Mouse (Mus musculus) neural tube, embryonic 12.5 days (tissue): ENCODE data around the gene Pdk1. TPM values are rescaled to one million over a fixed set of nuclear protein-coding genes. Genes with fewer than 3 reads are reported as not detected.
"Not testable (repeated sequence)": the region's sequence is repeated elsewhere in the genome, so short reads cannot be mapped to it uniquely, and the experiment has no call there.

Experiments used
- ATAC-seq: fragments of 200-750 bp; cut with Nextera tagmentation; 2 replicates; pipeline ENCODE4 v1.8.0; 2017; ENCODE audit warnings: low read depth, mild to moderate bottlenecking, moderate TSS enrichment, moderate library complexity; ENCODE audit not compliant: low FRiP score
- H3K27ac ChIP-seq: fragments of 300-500 bp; sonication (generic); 2 replicates; pipeline ENCODE4 v1.5.1; 2016
- H3K27me3 ChIP-seq: fragments of 300-500 bp; sonication (generic); replicated peaks from 2 replicates; pipeline ENCODE4 v1.6.1; 2016; ENCODE audit warnings: mild to moderate bottlenecking
- H3K36me3 ChIP-seq: fragments of 300-500 bp; sonication (generic); 2 replicates; pipeline ENCODE4 v1.6.1; 2016; ENCODE audit warnings: mild to moderate bottlenecking
- H3K4me1 ChIP-seq: fragments of 300-500 bp; sonication (generic); 2 replicates; pipeline ENCODE4 v1.6.1; 2016
- H3K4me2 ChIP-seq: fragments of 300-500 bp; sonication (generic); replicated peaks from 2 replicates; pipeline ENCODE4 v1.6.1; 2016; ENCODE audit warnings: mild to moderate bottlenecking
- H3K4me3 ChIP-seq: fragments of 300-500 bp; sonication (generic); 2 replicates; pipeline ENCODE4 v1.5.1; 2016
- H3K9ac ChIP-seq: fragments of 300-500 bp; sonication (generic); 2 replicates; pipeline ENCODE4 v1.6.1; 2016; ENCODE audit warnings: mild to moderate bottlenecking
- H3K9me3 ChIP-seq: fragments of 300-500 bp; sonication (generic); 2 replicates; pipeline ENCODE4 v1.6.1; 2016; ENCODE audit warnings: mild to moderate bottlenecking
- WGBS: fragments of 180-500 bp; shearing (Covaris S2); methylation state at CpG from one replicate; pipeline ENCODE4 v1.1.7; 2016; 5-methylcytosine and 5-hydroxymethylcytosine counted together
- polyA plus RNA-seq: library from polyadenylated mRNA; unstranded; fragments of >200 nt; fragmentation: Nextera tagmentation; extraction: Ambion mirVana; gene quantifications from 2 replicates; pipeline ENCODE4 v1.2.1, GENCODE M21; 2016

Pdk1 gene
- polyA plus RNA-seq, 1 experiment from 2014 or later, result 18.2 TPM

GRCm38 (mm10) chr2:71905154-71905553 is 32.1 kb downstream of the Pdk1 start:
- WGBS, result 93% methylated on average over 7 of the region's 7 CpGs
- H3K4me1 ChIP-seq, result no peaks in the 10 kb centered on the region
- H3K27ac ChIP-seq, result no peak overlapping the region
- no peak overlapping the region for H3K4me3 ChIP-seq
- no peaks in the 10 kb centered on the region for H3K27me3 ChIP-seq
- no peaks in the 10 kb centered on the region for H3K36me3 ChIP-seq
- H3K9ac ChIP-seq, result no peak overlapping the region
- no peak overlapping the region for H3K4me2 ChIP-seq
- no peaks in the 10 kb centered on the region for H3K9me3 ChIP-seq
- ATAC-seq, result no peak

DNA sequence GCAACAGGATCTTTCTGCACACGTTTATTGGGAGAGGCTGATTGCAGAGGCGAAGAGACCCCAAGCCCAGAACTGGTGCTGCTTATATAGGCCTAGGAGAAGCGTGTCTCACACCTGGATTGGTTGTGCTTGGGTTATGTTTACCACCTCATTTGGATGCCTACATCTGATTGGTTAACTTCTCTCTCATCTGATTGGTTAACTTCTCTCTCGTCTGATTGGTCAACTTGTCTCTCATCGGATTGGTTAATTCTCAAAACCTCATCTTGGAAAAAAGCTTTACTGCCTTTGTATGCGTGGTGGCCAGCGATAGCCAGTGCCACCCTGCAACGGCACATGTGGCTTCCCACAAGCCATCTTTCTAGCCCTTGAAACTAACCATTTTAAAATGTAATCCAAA is 33.3 kb downstream of the Pdk1 start:
- not testable (repeated sequence) for H3K4me2 ChIP-seq, H3K27me3 ChIP-seq, H3K27ac ChIP-seq, H3K36me3 ChIP-seq, H3K9me3 ChIP-seq, H3K4me1 ChIP-seq, H3K9ac ChIP-seq, ATAC-seq, H3K4me3 ChIP-seq
- 91% methylated on average over 8 of the region's 8 CpGs for WGBS

- H3K36me3 ChIP-seq, result no peaks in the 10 kb centered on the region
- no peak overlapping the region for H3K4me3 ChIP-seq
- H3K4me1 ChIP-seq, result no peaks in the 10 kb centered on the region
- H3K27ac ChIP-seq, result no peak overlapping the region
- no peak overlapping the region for H3K9ac ChIP-seq
- no peaks in the 10 kb centered on the region for H3K27me3 ChIP-seq
- ATAC-seq, result no peak
- no peak overlapping the region for H3K4me2 ChIP-seq
- no peaks in the 10 kb centered on the region for H3K9me3 ChIP-seq
- 83% methylated on average over 10 of the region's 10 CpGs for WGBS
These were observed 40.9 kb downstream of the Pdk1 start for GRCm38 (mm10) chr2:71913911-71914310.

DNA sequence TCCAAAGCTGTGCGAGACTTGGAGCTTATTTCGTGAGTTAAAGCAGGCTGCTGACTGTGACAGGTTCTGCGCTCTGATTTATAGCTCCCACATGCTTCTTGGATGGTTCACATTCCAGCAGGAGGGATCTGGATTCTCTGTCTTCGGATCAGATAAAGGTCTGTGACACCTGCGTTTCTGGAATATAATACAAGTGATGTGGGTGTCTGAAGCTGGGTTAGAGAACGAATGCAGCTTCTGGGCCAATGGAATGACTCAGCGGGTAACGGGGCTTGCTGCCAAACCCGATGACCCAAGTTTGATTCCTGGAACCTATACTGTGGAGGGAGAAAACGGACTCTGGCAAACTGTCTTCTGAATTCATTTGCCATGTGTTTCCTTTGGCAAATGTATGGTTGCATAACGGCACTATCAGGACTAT is 46.2 kb downstream of the Pdk1 start:
- no peak for ATAC-seq
- 72% methylated on average over 11 of the region's 11 CpGs for WGBS
- H3K9ac ChIP-seq, result no peak overlapping the region

GRCm38 (mm10) chr2:71924931-71925330 is 51.9 kb downstream of the Pdk1 start:
- H3K4me2 ChIP-seq, ATAC-seq, H3K36me3 ChIP-seq, H3K27me3 ChIP-seq, H3K4me1 ChIP-seq, H3K9me3 ChIP-seq, H3K27ac ChIP-seq, H3K4me3 ChIP-seq, H3K9ac ChIP-seq: not testable (repeated sequence)
- WGBS, result 96% methylated on average over 2 of the region's 2 CpGs

More for the DNA sequence above, 46.2 kb downstream of the Pdk1 start:
- Histone ChIP-seq H3K36me3 (no peaks in the 10 kb centered on the region), H3K27me3 (no peaks in the 10 kb centered on the region), H3K4me1 (no peaks in the 10 kb centered on the region), H3K9me3 (no peaks in the 10 kb centered on the region), H3K27ac (no peak overlapping the region), H3K4me3 (no peak overlapping the region), H3K4me2 (no peak overlapping the region)

DNA sequence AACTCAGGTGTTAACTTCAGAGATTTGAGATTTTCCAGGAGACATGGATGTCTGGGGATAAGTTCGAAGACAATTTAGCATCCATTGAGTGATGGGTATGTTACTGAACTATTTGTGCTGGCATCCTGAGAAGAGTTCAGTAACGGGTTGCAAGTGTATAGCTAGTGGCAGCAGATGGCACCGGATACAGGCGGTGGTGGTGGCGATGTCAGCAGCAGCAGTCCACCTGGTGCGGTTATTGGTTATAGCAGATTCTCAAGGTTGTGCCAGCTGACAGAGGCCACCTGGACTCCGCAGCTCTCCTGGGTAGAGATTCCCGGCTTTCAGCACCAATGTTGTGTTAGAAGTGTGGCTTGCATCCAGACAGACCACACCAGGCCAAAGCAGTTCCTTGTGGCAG is 61.0 kb downstream of the Pdk1 start:
- Histone ChIP-seq H3K4me2 (no peak overlapping the region), H3K4me3 (no peak overlapping the region), H3K36me3 (no peaks in the 10 kb centered on the region), H3K27me3 (peaks cover 3% of the 10 kb centered on the region; the same call in 1 of the 2 replicates), H3K9me3 (no peaks in the 10 kb centered on the region), H3K4me1 (no peaks in the 10 kb centered on the region), H3K27ac (no peak overlapping the region), H3K9ac (no peak overlapping the region)
- 93% methylated on average over 8 of the region's 8 CpGs for WGBS
- ATAC-seq, result no peak

- ATAC-seq, result no peak
- Histone ChIP-seq H3K27ac (no peak overlapping the region), H3K9me3 (no peaks in the 10 kb centered on the region), H3K4me3 (no peak overlapping the region), H3K4me2 (no peak overlapping the region), H3K9ac (no peak overlapping the region), H3K4me1 (no peaks in the 10 kb centered on the region), H3K27me3 (peaks cover 3% of the 10 kb centered on the region; the same call in 1 of the 2 replicates), H3K36me3 (no peaks in the 10 kb centered on the region)
- WGBS, result 92% methylated on average over 1 of the region's 1 CpGs
These were observed 63.7 kb downstream of the Pdk1 start for GRCm38 (mm10) chr2:71936711-71937110.

DNA sequence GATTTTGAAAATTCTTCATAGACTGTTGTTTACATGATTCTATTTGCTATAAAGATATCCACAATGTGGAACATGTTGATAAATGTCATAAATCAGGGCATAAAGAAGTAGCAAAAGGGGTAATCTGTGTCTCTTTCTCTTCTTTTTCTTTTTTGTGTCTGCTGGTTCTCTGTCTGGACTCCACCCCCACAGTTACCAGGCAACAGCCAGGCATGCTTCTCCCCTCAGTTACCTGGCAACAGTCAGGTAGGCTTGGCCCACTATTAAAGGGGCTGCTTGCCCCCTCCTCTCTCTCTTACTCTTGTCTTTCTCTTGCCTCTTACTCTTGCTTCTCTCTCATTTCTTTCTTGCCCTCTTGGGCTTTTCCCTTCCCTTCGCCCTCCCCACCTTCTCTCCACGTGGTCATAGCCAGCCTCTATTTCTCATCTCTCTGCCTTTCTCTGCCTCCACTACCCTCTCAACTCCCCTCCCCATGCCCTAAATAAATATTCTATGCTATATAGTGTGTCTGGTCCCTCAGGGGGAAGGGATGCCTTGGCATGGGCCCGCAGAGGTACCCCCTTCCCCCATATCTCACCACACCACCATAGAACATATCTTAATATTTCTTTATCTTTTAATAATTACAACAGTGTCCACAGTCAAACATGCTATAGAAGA is 64.8 kb downstream of the Pdk1 start:
- no peaks in the 10 kb centered on the region for H3K4me1 ChIP-seq
- H3K9me3 ChIP-seq, result no peaks in the 10 kb centered on the region
- ATAC-seq, result no peak
- H3K4me2 ChIP-seq, result no peak overlapping the region
- H3K4me3 ChIP-seq, result no peak overlapping the region
- no peaks in the 10 kb centered on the region for H3K36me3 ChIP-seq
- WGBS, result 76% methylated on average over 3 of the region's 3 CpGs
- peaks cover 3% of the 10 kb centered on the region; the same call in 1 of the 2 replicates for H3K27me3 ChIP-seq
- no peak overlapping the region for H3K27ac ChIP-seq
- no peak overlapping the region for H3K9ac ChIP-seq

GRCm38 (mm10) chr2:71938716-71939393 is 65.8 kb downstream of the Pdk1 start:
- H3K4me2 ChIP-seq, result no peak overlapping the region
- H3K27ac ChIP-seq, result no peak overlapping the region
- H3K9me3 ChIP-seq, result no peaks in the 10 kb centered on the region
- H3K27me3 ChIP-seq, result no peaks in the 10 kb centered on the region
- H3K9ac ChIP-seq, result no peak overlapping the region
- ATAC-seq, result no peak
- 60% methylated on average over 6 of the region's 6 CpGs for WGBS
- no peaks in the 10 kb centered on the region for H3K4me1 ChIP-seq
- H3K4me3 ChIP-seq, result no peak overlapping the region
- H3K36me3 ChIP-seq, result no peaks in the 10 kb centered on the region

GRCm38 (mm10) chr2:71941005-71941720 is 68.1 kb downstream of the Pdk1 start:
- ATAC-seq, result no peak
- no peaks in the 10 kb centered on the region for H3K27me3 ChIP-seq
- H3K27ac ChIP-seq, result no peak overlapping the region
- no peaks in the 10 kb centered on the region for H3K9me3 ChIP-seq
- H3K4me2 ChIP-seq, result no peak overlapping the region
- no peak overlapping the region for H3K4me3 ChIP-seq
- no peaks in the 10 kb centered on the region for H3K4me1 ChIP-seq
- H3K36me3 ChIP-seq, result no peaks in the 10 kb centered on the region
- WGBS, result 95% methylated on average over 3 of the region's 3 CpGs
- H3K9ac ChIP-seq, result no peak overlapping the region

GRCm38 (mm10) chr2:71941721-71942087 is 68.7 kb downstream of the Pdk1 start:
- Histone ChIP-seq H3K27me3 (no peaks in the 10 kb centered on the region), H3K9me3 (no peaks in the 10 kb centered on the region), H3K4me1 (no peaks in the 10 kb centered on the region), H3K9ac (no peak overlapping the region), H3K36me3 (no peaks in the 10 kb centered on the region), H3K27ac (no peak overlapping the region), H3K4me2 (no peak overlapping the region), H3K4me3 (no peak overlapping the region)
- no peak for ATAC-seq
- 93% methylated on average over 5 of the region's 5 CpGs for WGBS

DNA sequence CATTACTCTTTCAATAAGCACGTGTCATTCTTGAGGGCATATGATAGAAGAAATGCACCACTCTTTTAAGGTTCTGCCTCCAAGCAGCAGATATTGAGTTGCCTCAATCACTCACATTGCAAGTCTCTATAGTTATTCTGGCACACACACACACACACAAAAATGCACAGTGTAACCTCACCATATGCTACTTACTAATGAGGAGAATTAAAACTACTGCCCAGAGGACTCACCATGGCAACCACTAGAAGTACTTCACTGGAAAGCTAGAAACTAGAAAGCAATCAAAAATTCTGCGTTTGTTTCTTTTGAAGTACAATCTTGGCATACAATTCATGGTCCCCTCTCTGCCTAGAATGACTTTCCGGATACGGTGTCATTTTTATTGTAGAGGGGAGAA is 78.2 kb downstream of the Pdk1 start:
- 89% methylated on average over 4 of the region's 4 CpGs for WGBS
- no peak overlapping the region for H3K27ac ChIP-seq

More for the DNA sequence above, 78.2 kb downstream of the Pdk1 start:
- Histone ChIP-seq H3K27me3 (no peaks in the 10 kb centered on the region), H3K4me1 (no peaks in the 10 kb centered on the region), H3K36me3 (no peaks in the 10 kb centered on the region), H3K9ac (no peak overlapping the region), H3K4me3 (no peak overlapping the region), H3K4me2 (no peak overlapping the region), H3K9me3 (no peaks in the 10 kb centered on the region)
- no peak for ATAC-seq
